Mouse (Mus musculus) olfactory bulb, adult 2 months (tissue): Measurements from ENCODE around the gene Cfi. TPM values are rescaled to one million over a fixed set of nuclear protein-coding genes. Genes with fewer than 3 reads are reported as not detected.

Source experiments
- H3K27ac ChIP-seq: fragments of 200-500 bp; 2 replicates; pipeline ENCODE4 v1.5.1; 2012; ENCODE audit warnings: low read depth, low read length; ENCODE audit not compliant: insufficient read depth
- H3K4me1 ChIP-seq: fragments of 200-500 bp; 2 replicates; pipeline ENCODE4 v1.6.1; 2012; ENCODE audit warnings: low read length; ENCODE audit not compliant: control insufficient read depth, insufficient read depth
- H3K4me3 ChIP-seq: fragments of 200-500 bp; 2 replicates; pipeline ENCODE4 v1.5.1; 2012; ENCODE audit warnings: mild to moderate bottlenecking, low read depth, low read length, moderate library complexity; ENCODE audit not compliant: insufficient read depth
- CTCF ChIP-seq: fragments of 200-500 bp; IDR thresholded peaks from 2 replicates; pipeline ENCODE4 v1.5.1; 2012; ENCODE audit warnings: low read depth, mild to moderate bottlenecking, low read length, moderate library complexity; ENCODE audit not compliant: insufficient read depth
- POLR2A ChIP-seq: fragments of 200-500 bp; IDR thresholded peaks from 2 replicates; pipeline ENCODE4 v1.6.1; 2012; ENCODE audit warnings: mild to moderate bottlenecking, low read depth, low read length, moderate library complexity; ENCODE audit not compliant: insufficient read depth
- WGBS: fragments of 180-500 bp; shearing (Covaris S2); methylation state at CpG from one replicate; pipeline ENCODE4 v1.1.7; 2018; 5-methylcytosine and 5-hydroxymethylcytosine counted together
- polyA plus RNA-seq: library from polyadenylated mRNA; stranded (reverse); fragments of >200 nt; gene quantifications from 2 replicates; pipeline ENCODE4 v1.2.4, GENCODE M21; 2012; ENCODE audit warnings: low replicate concordance; ENCODE audit not compliant: missing spikeins, insufficient read depth, insufficient read length

The Cfi gene
- polyA plus RNA-seq, 1 experiment = not detected

- WGBS = 96% methylated on average over 3 of the region's 3 CpGs
- TF ChIP-seq POLR2A = no peak
- TF ChIP-seq CTCF = no peak
- Histone ChIP-seq H3K27ac (no peak overlapping the region), H3K4me3 (no peak overlapping the region), H3K4me1 (peaks cover 7% of the 10 kb centered on the region)
Measured at GRCm38 (mm10) chr3:129903369-129903768, 67.7 kb downstream of the Cfi start.

- peaks cover 7% of the 10 kb centered on the region for H3K4me1 ChIP-seq
- TF ChIP-seq POLR2A (no peak), CTCF (no peak)
- 93% methylated on average over 8 of the region's 8 CpGs for WGBS
- no peak overlapping the region for H3K27ac ChIP-seq
- no peak overlapping the region for H3K4me3 ChIP-seq
Measured at GRCm38 (mm10) chr3:129903866-129904265, 68.2 kb downstream of the Cfi start.

- Histone ChIP-seq H3K27ac (no peak overlapping the region), H3K4me1 (peaks cover 7% of the 10 kb centered on the region), H3K4me3 (no peak overlapping the region)
- 93% methylated on average over 7 of the region's 7 CpGs for WGBS
- no peak for TF ChIP-seq CTCF
- no peak for TF ChIP-seq POLR2A
Measured at GRCm38 (mm10) chr3:129904381-129905132, 68.9 kb downstream of the Cfi start.

GRCm38 (mm10) chr3:129912025-129912424 is 76.3 kb downstream of the Cfi start:
- WGBS = 94% methylated on average over 14 of the region's 14 CpGs
- no peak overlapping the region for H3K27ac ChIP-seq
- no peak for TF ChIP-seq POLR2A
- no peak for TF ChIP-seq CTCF
- no peak overlapping the region for H3K4me3 ChIP-seq
- H3K4me1 ChIP-seq = no peaks in the 10 kb centered on the region

- 88% methylated on average over 13 of the region's 13 CpGs for WGBS
- no peak for TF ChIP-seq CTCF
- TF ChIP-seq POLR2A = no peak
Measured at GRCm38 (mm10) chr3:129913241-129913640, 77.6 kb downstream of the Cfi start.

GRCm38 (mm10) chr3:129917424-129917823 is 81.7 kb downstream of the Cfi start:
- 84% methylated on average over 3 of the region's 3 CpGs for WGBS
- H3K4me3 ChIP-seq = no peak overlapping the region
- no peak overlapping the region for H3K27ac ChIP-seq
- no peaks in the 10 kb centered on the region for H3K4me1 ChIP-seq
- TF ChIP-seq CTCF (no peak), POLR2A (no peak)

More at GRCm38 (mm10) chr3:129913241-129913640, 77.6 kb downstream of the Cfi start:
- no peaks in the 10 kb centered on the region for H3K4me1 ChIP-seq
- no peak overlapping the region for H3K27ac ChIP-seq
- H3K4me3 ChIP-seq = no peak overlapping the region

- no peaks in the 10 kb centered on the region for H3K4me1 ChIP-seq
- no peak overlapping the region for H3K4me3 ChIP-seq
- H3K27ac ChIP-seq = no peak overlapping the region
- 13% methylated on average over 13 of the region's 13 CpGs for WGBS
- TF ChIP-seq POLR2A (no peak), CTCF (peak; percentile 66)
Measured at GRCm38 (mm10) chr3:129918434-129918833, 82.8 kb downstream of the Cfi start.

GRCm38 (mm10) chr3:129923581-129923980 is 87.9 kb downstream of the Cfi start:
- Histone ChIP-seq H3K27ac (no peak overlapping the region), H3K4me1 (no peaks in the 10 kb centered on the region), H3K4me3 (no peak overlapping the region)
- TF ChIP-seq POLR2A (no peak), CTCF (no peak)
- WGBS = 95% methylated on average over 7 of the region's 7 CpGs

Other genes with a start within 250 kb of the Cfi start
- gene Egf, start 80.6 kb upstream of the Cfi start, polyA plus RNA-seq = not detected in 2 replicates
- gene Lrit3, start 31.9 kb upstream of the Cfi start, polyA plus RNA-seq = not detected in 2 replicates
- gene Rrh, start 13.3 kb upstream of the Cfi start, polyA plus RNA-seq = not detected in 2 replicates
- not detected in 2 replicates for gene Gar1, start 4.5 kb upstream of the Cfi start, polyA plus RNA-seq
- not detected in 2 replicates for gene Pla2g12a, start 42.7 kb downstream of the Cfi start, polyA plus RNA-seq
- gene Casp6, start 65.5 kb downstream of the Cfi start, polyA plus RNA-seq = not detected in 2 replicates
- gene Mcub, start 134.3 kb downstream of the Cfi start, polyA plus RNA-seq = not detected in 2 replicates
- gene Sec24b, start 225.7 kb downstream of the Cfi start, polyA plus RNA-seq = 400 TPM in 1 of 2 replicates, not detected in the other